ENCODE assay signal across 13 mouse cellular contexts in genomic region chr12:69968154-69968553, GRCm38 (mm10). TPM values are rescaled to one million over a fixed set of nuclear protein-coding genes. Genes with fewer than 3 reads are reported as not detected.
DNase-seq lines count a peak whose midpoint lies in the region; ATAC-seq lines count a peak whose summit lies in the region.
"Had no signal": no experiment of that assay in that cellular context is flagged by ENCODE, and none has a peak within 500 bp of the region (broad histone marks: within the 10 kb centered on the region; RNA-seq: fewer than 3 reads in every experiment).

No protein-coding gene starts in this region.

- ATAC-seq in embryonic facial prominence, embryonic 11.5 days (replicated peaks; ENCODE audit: insufficient number of reproducible peaks, low FRiP score, low TSS enrichment, low read depth) = peak; percentile 56; the same call in 1 of the 2 replicates
- no peak for ATAC-seq in neural tube, embryonic 15.5 days (ENCODE audit: low FRiP score)

- H3K27me3 ChIP-seq in embryonic facial prominence, embryonic 11.5 days (ENCODE audit: control insufficient read depth, insufficient read depth, low read length) = no peaks in the 10 kb centered on the region
- H3K27me3 ChIP-seq in embryonic facial prominence, embryonic 10.5 days (replicated peaks; ENCODE audit: low read depth, poor library complexity, severe bottlenecking) = no peaks in the 10 kb centered on the region
- no peaks in the 10 kb centered on the region for H3K27me3 ChIP-seq in neural tube, embryonic 15.5 days (replicated peaks)
- H3K27me3 ChIP-seq: limb, embryonic 12.5 days had no signal

- H3K4me2 ChIP-seq in embryonic facial prominence, embryonic 11.5 days (ENCODE audit: low read depth, low read length) = no peak overlapping the region
- no peak overlapping the region for H3K4me2 ChIP-seq in neural tube, embryonic 15.5 days
- H3K4me2 ChIP-seq: limb, embryonic 12.5 days had no signal

- no peak overlapping the region for H3K27ac ChIP-seq in embryonic facial prominence, embryonic 11.5 days (replicated peaks; ENCODE audit: low read depth, low read length)
- H3K27ac ChIP-seq in embryonic facial prominence, embryonic 10.5 days (replicated peaks) = no peak overlapping the region
- H3K27ac ChIP-seq in neural tube, embryonic 15.5 days (replicated peaks) = no peak overlapping the region
- H3K27ac ChIP-seq: limb, embryonic 12.5 days had no signal

- no peaks in the 10 kb centered on the region for H3K4me1 ChIP-seq in embryonic facial prominence, embryonic 11.5 days (ENCODE audit: control insufficient read depth, insufficient read depth, low read length)
- H3K4me1 ChIP-seq in embryonic facial prominence, embryonic 10.5 days = no peaks in the 10 kb centered on the region
- no peaks in the 10 kb centered on the region for H3K4me1 ChIP-seq in neural tube, embryonic 15.5 days
- H3K4me1 ChIP-seq: limb, embryonic 12.5 days had no signal

- H3K9me3 ChIP-seq in embryonic facial prominence, embryonic 11.5 days (replicated peaks; ENCODE audit: control insufficient read depth, low read length) = no peaks in the 10 kb centered on the region
- no peaks in the 10 kb centered on the region for H3K9me3 ChIP-seq in embryonic facial prominence, embryonic 10.5 days
- H3K9me3 ChIP-seq in neural tube, embryonic 15.5 days (replicated peaks) = no peaks in the 10 kb centered on the region
- H3K9me3 ChIP-seq: G1E; limb, embryonic 12.5 days had no signal

- no peak for DNase-seq in embryonic facial prominence, embryonic 11.5 days (ENCODE audit: low spot score)
- no peak for DNase-seq in embryonic facial prominence, embryonic 10.5 days (ENCODE audit: low spot score)
- DNase-seq in left cerebral cortex, postnatal 4 days = peak; percentile 19
- no peak for DNase-seq in left cerebral cortex, adult 11 months (ENCODE audit: low spot score)
- peak; percentile 49 for DNase-seq in brain, adult 2 months (ENCODE audit: low read depth, low spot score)
- peak; percentile 70 to 71 for DNase-seq in heart, postnatal 10 days
- no peak for DNase-seq in frontal cortex, adult 2 months (ENCODE audit: extremely low spot score in 1 of 2, low spot score in 1 of 2)
- DNase-seq: cerebellum, postnatal 25 days; lung, postnatal 36 days had no signal

- 73% methylated on average over 5 of the region's 5 CpGs for WGBS in embryonic facial prominence, embryonic 11.5 days
- 70% methylated on average over 5 of the region's 5 CpGs for WGBS in embryonic facial prominence, embryonic 10.5 days
- 80% methylated on average over 5 of the region's 5 CpGs for WGBS in neural tube, embryonic 15.5 days

- H3K4me3 ChIP-seq in embryonic facial prominence, embryonic 11.5 days (ENCODE audit: low read depth, low read length) = no peak overlapping the region
- H3K4me3 ChIP-seq in embryonic facial prominence, embryonic 10.5 days = no peak overlapping the region
- H3K4me3 ChIP-seq in neural tube, embryonic 15.5 days (replicated peaks) = no peak overlapping the region
- H3K4me3 ChIP-seq: erythroblast, embryonic 14.5 days; limb, embryonic 12.5 days had no signal

- no peak overlapping the region for H3K9ac ChIP-seq in embryonic facial prominence, embryonic 11.5 days (replicated peaks; ENCODE audit: low read length)
- no peak overlapping the region for H3K9ac ChIP-seq in neural tube, embryonic 15.5 days (replicated peaks)
- H3K9ac ChIP-seq: limb, embryonic 12.5 days had no signal

- intact Hi-C loops in left cerebral cortex, postnatal 4 days (cut with DNase I) = no loop called here
- intact Hi-C loops in heart, postnatal 10 days (cut with DNase I) = no loop called here

- H3K36me3 ChIP-seq in embryonic facial prominence, embryonic 11.5 days (replicated peaks; ENCODE audit: control insufficient read depth, insufficient read depth, low read depth, low read length) = peaks cover 5% of the 10 kb centered on the region
- peaks cover 99% of the 10 kb centered on the region for H3K36me3 ChIP-seq in embryonic facial prominence, embryonic 10.5 days (replicated peaks)
- H3K36me3 ChIP-seq in neural tube, embryonic 15.5 days = peaks cover 57% of the 10 kb centered on the region

RNA-seq across cellular contexts. Expression of gene Sav1, which starts 18.6 kb away (rescaled TPM):
- polyA plus RNA-seq in embryonic facial prominence, embryonic 11.5 days (2014; fragmentation: Nextera tagmentation; extraction: Ambion mirVana) = 10.4 and 12.5 TPM in 2 replicates
- 6.4 and 6.9 TPM in 2 replicates for polyA plus RNA-seq in embryonic facial prominence, embryonic 10.5 days (2016; fragmentation: Nextera tagmentation; extraction: Ambion mirVana)
- 10 to 100 TPM; 26.0 to 27.0 TPM for total RNA-seq in left cerebral cortex, postnatal 4 days (2021)
- 10 to 100 TPM; 37.9 to 40.7 TPM for total RNA-seq in heart, postnatal 10 days (2021)
- 2.2 and 3.4 TPM in 2 replicates for polyA plus RNA-seq in neural tube, embryonic 15.5 days (2015; fragmentation: Nextera tagmentation; extraction: Ambion mirVana)
- 20.4 and 22.2 TPM in 2 replicates for polyA plus RNA-seq in frontal cortex, adult 2 months (2012; rRNA removed)

Comparison
In these comparisons a context has a peak if more than half of its experiments do, and no peak if none do; other contexts are left out.
1. DNase-seq: peak in left cerebral cortex, postnatal 4 days (single experiment), brain, adult 2 months (single experiment) and heart, postnatal 10 days (2 of 2); none in embryonic facial prominence, embryonic 11.5 days (single experiment), embryonic facial prominence, embryonic 10.5 days (single experiment), left cerebral cortex, adult 11 months (single experiment) and frontal cortex, adult 2 months (0 of 2).